Mouse (Mus musculus) left cerebral cortex, adult 11 months (tissue): Measurements from ENCODE around the gene Cryl1.
A peak's percentile ranks its signal among the peaks of the same experiment; 100 is the strongest.

Experiments
- DNase-seq: peaks from one replicate; pipeline ENCODE4 v3.0.0; 2022; ENCODE audit warnings: low spot score

Gene Cryl1

GRCm38 (mm10) chr14:57398065-57398757 lies at the start of gene Cryl1:
Cryl1 (minus strand) TSS chr14:57398529.
- peak; percentile 89 for DNase-seq

GRCm38 (mm10) chr14:57430451-57430850 lies 32.1 kb upstream of the Cryl1 start:
- DNase-seq: no peak

- no peak for DNase-seq
Observed at GRCm38 (mm10) chr14:57424212-57424561, 25.9 kb upstream of the Cryl1 start.

GRCm38 (mm10) chr14:57423432-57424211 lies 25.3 kb upstream of the Cryl1 start, which contains the start of gene Ift88:
Ift88 (plus strand) TSS chr14:57424062.
- DNase-seq: peak; percentile 90

- DNase-seq: no peak
Observed at GRCm38 (mm10) chr14:57417187-57417586, 18.9 kb upstream of the Cryl1 start.

- DNase-seq: no peak
Observed at GRCm38 (mm10) chr14:57412166-57412565, 13.8 kb upstream of the Cryl1 start.

- DNase-seq: no peak
Observed at GRCm38 (mm10) chr14:57409106-57409505, 10.8 kb upstream of the Cryl1 start.

- DNase-seq: no peak
Observed at GRCm38 (mm10) chr14:57408100-57408499, 9.8 kb upstream of the Cryl1 start.

- no peak for DNase-seq
Observed at GRCm38 (mm10) chr14:57407039-57407987, 9.0 kb upstream of the Cryl1 start.

- DNase-seq: no peak
Observed at GRCm38 (mm10) chr14:57402815-57403214, 4.5 kb upstream of the Cryl1 start.

- DNase-seq: no peak
Observed at GRCm38 (mm10) chr14:57398813-57399427, 591 bp upstream of the Cryl1 start.

- DNase-seq: no peak
Observed at GRCm38 (mm10) chr14:57397221-57397620, 1.1 kb downstream of the Cryl1 start.

- DNase-seq: no peak
Observed at GRCm38 (mm10) chr14:57395470-57395869, 2.9 kb downstream of the Cryl1 start.

- no peak for DNase-seq
Observed at GRCm38 (mm10) chr14:57392278-57392677, 6.1 kb downstream of the Cryl1 start.

GRCm38 (mm10) chr14:57391621-57392020 lies 6.7 kb downstream of the Cryl1 start:
- DNase-seq: no peak

GRCm38 (mm10) chr14:57386758-57387561 lies 11.4 kb downstream of the Cryl1 start:
- DNase-seq: no peak

- no peak for DNase-seq
Observed at GRCm38 (mm10) chr14:57385667-57386066, 12.7 kb downstream of the Cryl1 start.

- no peak for DNase-seq
Observed at GRCm38 (mm10) chr14:57377531-57377930, 20.8 kb downstream of the Cryl1 start.

GRCm38 (mm10) chr14:57376956-57377355 lies 21.4 kb downstream of the Cryl1 start:
- no peak for DNase-seq

GRCm38 (mm10) chr14:57376016-57376415 lies 22.3 kb downstream of the Cryl1 start:
- no peak for DNase-seq

- DNase-seq: no peak
Observed at GRCm38 (mm10) chr14:57375205-57375604, 23.1 kb downstream of the Cryl1 start.
